Mouse (Mus musculus): ENCODE data around the gene Lrba. TPM values are rescaled to one million over a fixed set of nuclear protein-coding genes. Genes with fewer than 3 reads are reported as not detected.

Gene Lrba
- polyA plus RNA-seq, 1 experiment from 2014 or later = 5.7 TPM

GRCm38 (mm10) chr3:86572519-86573244, 348.2 kb downstream of the Lrba start:
- no peaks in the 10 kb centered on the region for H3K36me3 ChIP-seq
- H3K4me1 ChIP-seq (replicated peaks) = no peaks in the 10 kb centered on the region; the same call in 1 of the 2 replicates
- no peaks in the 10 kb centered on the region for H3K9me3 ChIP-seq
- H3K9ac ChIP-seq = no peak overlapping the region
- no peak overlapping the region for H3K4me3 ChIP-seq
- ATAC-seq (ENCODE audit: low FRiP score, low read depth) = no peak
- no peak overlapping the region for H3K27ac ChIP-seq (replicated peaks)
- WGBS = 39% methylated on average over 3 of the region's 3 CpGs
- H3K4me2 ChIP-seq = no peak overlapping the region
- no peaks in the 10 kb centered on the region for H3K27me3 ChIP-seq

- Histone ChIP-seq H3K4me2 (no peak overlapping the region), H3K9me3 (no peaks in the 10 kb centered on the region), H3K27me3 (no peaks in the 10 kb centered on the region), H3K4me1 (replicated peaks) (no peaks in the 10 kb centered on the region; the same call in 1 of the 2 replicates), H3K4me3 (no peak overlapping the region), H3K27ac (replicated peaks) (no peak overlapping the region), H3K36me3 (no peaks in the 10 kb centered on the region), H3K9ac (no peak overlapping the region)
- ATAC-seq (ENCODE audit: low FRiP score, low read depth) = no peak
These were observed 350.8 kb downstream of the Lrba start for GRCm38 (mm10) chr3:86575312-86575711.

GRCm38 (mm10) chr3:86602284-86602683, 377.8 kb downstream of the Lrba start:
- no peaks in the 10 kb centered on the region for H3K27me3 ChIP-seq
- no peak overlapping the region for H3K4me2 ChIP-seq
- WGBS = 41% methylated on average over 3 of the region's 3 CpGs
- H3K4me1 ChIP-seq (replicated peaks) = 0 out of 2 replicates have a peak, but pooled peaks cover 3% of the 10 kb centered on the region
- no peak overlapping the region for H3K9ac ChIP-seq
- peak; percentile 79; the same call in 1 of the 2 replicates for ATAC-seq (ENCODE audit: low FRiP score, low read depth)
- H3K4me3 ChIP-seq = no peak overlapping the region
- H3K27ac ChIP-seq (replicated peaks) = no peak overlapping the region
- no peaks in the 10 kb centered on the region for H3K36me3 ChIP-seq
- no peaks in the 10 kb centered on the region for H3K9me3 ChIP-seq

- Histone ChIP-seq H3K4me3 (no peak overlapping the region), H3K36me3 (no peaks in the 10 kb centered on the region), H3K27me3 (no peaks in the 10 kb centered on the region), H3K4me2 (no peak overlapping the region), H3K4me1 (replicated peaks) (0 out of 2 replicates have a peak, but pooled peaks cover 3% of the 10 kb centered on the region), H3K27ac (replicated peaks) (no peak overlapping the region), H3K9me3 (no peaks in the 10 kb centered on the region), H3K9ac (no peak overlapping the region)
- no peak for ATAC-seq (ENCODE audit: low FRiP score, low read depth)
- 82% methylated on average over 8 of the region's 8 CpGs for WGBS
These were observed 381.3 kb downstream of the Lrba start for GRCm38 (mm10) chr3:86605775-86606174.

- no peaks in the 10 kb centered on the region for H3K9me3 ChIP-seq
- no peaks in the 10 kb centered on the region for H3K27me3 ChIP-seq
- ATAC-seq (ENCODE audit: low FRiP score, low read depth) = no peak
- WGBS = 74% methylated on average over 4 of the region's 4 CpGs
- H3K27ac ChIP-seq (replicated peaks) = no peak overlapping the region
- no peak overlapping the region for H3K4me3 ChIP-seq
- H3K9ac ChIP-seq = no peak overlapping the region
- no peak overlapping the region for H3K4me2 ChIP-seq
- H3K36me3 ChIP-seq = no peaks in the 10 kb centered on the region
- no peaks in the 10 kb centered on the region for H3K4me1 ChIP-seq (replicated peaks)
These were observed 402.7 kb downstream of the Lrba start for GRCm38 (mm10) chr3:86627008-86627743.

GRCm38 (mm10) chr3:86629379-86629778, 404.9 kb downstream of the Lrba start:
- no peaks in the 10 kb centered on the region for H3K9me3 ChIP-seq
- no peaks in the 10 kb centered on the region for H3K36me3 ChIP-seq
- no peaks in the 10 kb centered on the region for H3K27me3 ChIP-seq
- WGBS = 86% methylated on average over 4 of the region's 4 CpGs
- H3K4me2 ChIP-seq = no peak overlapping the region
- H3K4me3 ChIP-seq = no peak overlapping the region
- ATAC-seq (ENCODE audit: low FRiP score, low read depth) = no peak
- no peaks in the 10 kb centered on the region for H3K4me1 ChIP-seq (replicated peaks)
- no peak overlapping the region for H3K27ac ChIP-seq (replicated peaks)
- no peak overlapping the region for H3K9ac ChIP-seq

GRCm38 (mm10) chr3:86635464-86635863, 411.0 kb downstream of the Lrba start:
- no peak for ATAC-seq (ENCODE audit: low FRiP score, low read depth)
- Histone ChIP-seq H3K4me2 (no peak overlapping the region), H3K4me3 (no peak overlapping the region), H3K4me1 (replicated peaks) (0 out of 2 replicates have a peak, but pooled peaks cover 3% of the 10 kb centered on the region), H3K36me3 (no peaks in the 10 kb centered on the region), H3K9me3 (no peaks in the 10 kb centered on the region), H3K27me3 (no peaks in the 10 kb centered on the region), H3K27ac (replicated peaks) (no peak overlapping the region), H3K9ac (no peak overlapping the region)
- 83% methylated on average over 5 of the region's 5 CpGs for WGBS

GRCm38 (mm10) chr3:86635940-86636339, 411.5 kb downstream of the Lrba start:
- no peak for ATAC-seq (ENCODE audit: low FRiP score, low read depth)
- Histone ChIP-seq H3K36me3 (no peaks in the 10 kb centered on the region), H3K9me3 (no peaks in the 10 kb centered on the region), H3K4me2 (no peak overlapping the region), H3K9ac (no peak overlapping the region), H3K4me3 (no peak overlapping the region), H3K4me1 (replicated peaks) (0 out of 2 replicates have a peak, but pooled peaks cover 3% of the 10 kb centered on the region), H3K27ac (replicated peaks) (no peak overlapping the region), H3K27me3 (no peaks in the 10 kb centered on the region)
- 43% methylated on average over 1 of the region's 1 CpGs for WGBS

- ATAC-seq (ENCODE audit: low FRiP score, low read depth) = peak; percentile 80
- Histone ChIP-seq H3K36me3 (no peaks in the 10 kb centered on the region), H3K27ac (replicated peaks) (peak overlapping the region; percentile 7)
These were observed 414.3 kb downstream of the Lrba start for GRCm38 (mm10) chr3:86638552-86639348.

GRCm38 (mm10) chr3:86641393-86641792, 416.9 kb downstream of the Lrba start:
- H3K4me1 ChIP-seq (replicated peaks) = no peaks in the 10 kb centered on the region
- 81% methylated on average over 5 of the region's 5 CpGs for WGBS
- H3K27ac ChIP-seq (replicated peaks) = no peak overlapping the region
- no peak for ATAC-seq (ENCODE audit: low FRiP score, low read depth)
- no peak overlapping the region for H3K9ac ChIP-seq
- H3K9me3 ChIP-seq = no peaks in the 10 kb centered on the region
- H3K27me3 ChIP-seq = no peaks in the 10 kb centered on the region
- no peak overlapping the region for H3K4me2 ChIP-seq
- 0 out of 2 replicates have a peak, but pooled peaks cover 2% of the 10 kb centered on the region for H3K36me3 ChIP-seq
- no peak overlapping the region for H3K4me3 ChIP-seq

More at GRCm38 (mm10) chr3:86638552-86639348, 414.3 kb downstream of the Lrba start:
- Histone ChIP-seq H3K4me3 (no peak overlapping the region), H3K4me1 (replicated peaks) (0 out of 2 replicates have a peak, but pooled peaks cover 3% of the 10 kb centered on the region), H3K9ac (no peak overlapping the region), H3K9me3 (no peaks in the 10 kb centered on the region), H3K4me2 (no peak overlapping the region), H3K27me3 (no peaks in the 10 kb centered on the region)
- 63% methylated on average over 2 of the region's 2 CpGs for WGBS

- Histone ChIP-seq H3K4me3 (no peak overlapping the region), H3K4me1 (replicated peaks) (no peaks in the 10 kb centered on the region), H3K27me3 (no peaks in the 10 kb centered on the region), H3K9me3 (no peaks in the 10 kb centered on the region), H3K27ac (replicated peaks) (no peak overlapping the region), H3K36me3 (0 out of 2 replicates have a peak, but pooled peaks cover 2% of the 10 kb centered on the region), H3K4me2 (no peak overlapping the region), H3K9ac (no peak overlapping the region)
- ATAC-seq (ENCODE audit: low FRiP score, low read depth) = no peak
These were observed 417.3 kb downstream of the Lrba start for GRCm38 (mm10) chr3:86641796-86642195.

- no peaks in the 10 kb centered on the region for H3K27me3 ChIP-seq
- 0 out of 2 replicates have a peak, but pooled peaks cover 2% of the 10 kb centered on the region for H3K36me3 ChIP-seq
- H3K9ac ChIP-seq = no peak overlapping the region
- no peaks in the 10 kb centered on the region for H3K4me1 ChIP-seq (replicated peaks)
- ATAC-seq (ENCODE audit: low FRiP score, low read depth) = no peak
- H3K4me3 ChIP-seq = no peak overlapping the region
- no peak overlapping the region for H3K27ac ChIP-seq (replicated peaks)
- 83% methylated on average over 2 of the region's 2 CpGs for WGBS
- no peaks in the 10 kb centered on the region for H3K9me3 ChIP-seq
- H3K4me2 ChIP-seq = no peak overlapping the region
These were observed 422.3 kb downstream of the Lrba start for GRCm38 (mm10) chr3:86646771-86647170.
